Mouse (Mus musculus) testis, postnatal 14 days (tissue): ENCODE data around the gene Wipf3.

Experiments used
- DNase-seq: peaks from one replicate; pipeline ENCODE4 v3.0.0; 2021; ENCODE audit warnings: low spot score

Gene Wipf3

GRCm38 (mm10) chr6:54432191-54432590 is 2.8 kb downstream of the Wipf3 start:
- no peak for DNase-seq

DNA sequence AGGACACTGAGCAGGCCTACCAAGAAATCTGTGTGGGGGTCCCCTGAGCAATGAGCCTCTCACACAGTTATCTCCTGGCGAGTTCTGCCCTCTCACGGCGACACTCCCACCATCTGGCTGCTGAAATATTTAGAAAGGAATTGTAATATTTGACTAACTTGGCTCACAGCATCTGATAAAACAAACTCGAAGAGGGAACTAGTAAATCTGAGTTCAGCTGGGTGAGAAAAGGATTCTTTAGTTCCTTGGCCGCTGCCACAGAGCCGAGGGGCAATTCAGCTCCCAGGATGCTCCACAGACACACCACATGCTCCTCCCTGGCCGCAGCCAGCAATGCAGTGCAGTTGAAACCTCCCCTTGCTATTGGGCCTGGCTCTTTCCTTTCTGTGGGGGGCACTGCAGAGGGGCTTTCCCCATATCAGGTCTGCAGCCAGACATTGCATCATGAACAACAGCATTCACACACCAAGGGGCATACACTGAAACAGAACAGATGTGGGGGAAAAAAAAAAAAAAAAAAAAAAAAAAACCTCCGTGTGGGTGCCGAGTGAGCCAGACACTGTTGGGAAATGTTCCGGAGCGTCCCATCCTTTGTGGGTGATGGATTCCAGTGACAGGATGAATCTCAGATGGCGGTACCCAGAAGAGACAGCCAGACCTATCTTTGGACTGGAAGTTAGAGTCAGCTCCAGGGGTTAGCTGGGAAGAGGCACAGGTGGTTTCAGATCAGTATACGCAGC is 3.6 kb downstream of the Wipf3 start:
- no peak for DNase-seq

GRCm38 (mm10) chr6:54434171-54434570 is 4.8 kb downstream of the Wipf3 start:
- DNase-seq = no peak

- DNase-seq = no peak
Measured at GRCm38 (mm10) chr6:54435663-54436062, 6.3 kb downstream of the Wipf3 start.

- DNase-seq = no peak
Measured at GRCm38 (mm10) chr6:54436286-54436685, 6.9 kb downstream of the Wipf3 start.

DNA sequence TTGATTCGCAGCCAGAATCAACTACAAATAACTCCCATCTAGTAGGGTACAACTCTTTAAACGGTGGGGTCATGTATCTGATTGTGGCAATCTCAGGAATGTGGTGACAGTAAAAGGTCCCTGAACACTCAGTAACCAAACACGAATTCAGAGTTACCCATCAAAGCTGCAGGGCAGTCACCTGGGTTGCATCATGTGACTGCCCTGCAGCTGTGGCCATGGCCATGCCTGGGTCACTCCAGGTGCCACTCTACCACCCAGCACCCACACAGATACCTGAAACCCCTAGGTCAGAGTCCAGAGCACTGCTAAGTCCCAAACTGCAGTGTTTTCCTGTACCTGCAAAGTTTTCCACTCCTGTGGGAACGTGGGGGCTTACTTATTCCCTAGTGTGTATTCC is 9.1 kb downstream of the Wipf3 start:
- no peak for DNase-seq

GRCm38 (mm10) chr6:54440658-54441057 is 11.3 kb downstream of the Wipf3 start:
- DNase-seq = no peak

DNA sequence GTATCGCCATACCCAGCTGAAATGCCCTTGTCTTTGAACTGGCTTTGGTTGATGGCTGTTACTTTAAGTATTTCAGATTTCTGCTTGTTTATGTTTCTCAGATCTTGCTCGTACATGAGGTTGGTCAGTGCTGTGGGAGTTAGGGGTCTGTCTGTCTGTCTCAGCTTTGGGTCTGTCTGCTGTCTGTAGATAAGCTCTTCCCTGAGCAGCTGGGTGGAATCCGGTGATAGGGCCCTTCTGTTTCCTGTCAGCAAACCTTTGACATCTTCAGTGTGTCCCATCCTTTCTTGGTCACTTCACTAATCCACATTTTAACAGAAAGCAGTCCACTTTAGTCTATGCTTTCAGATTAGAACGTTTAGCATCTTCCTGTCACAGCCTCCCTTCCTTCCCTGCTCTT is 14.3 kb downstream of the Wipf3 start:
- DNase-seq = no peak

GRCm38 (mm10) chr6:54444086-54444485 is 14.7 kb downstream of the Wipf3 start:
- no peak for DNase-seq

DNA sequence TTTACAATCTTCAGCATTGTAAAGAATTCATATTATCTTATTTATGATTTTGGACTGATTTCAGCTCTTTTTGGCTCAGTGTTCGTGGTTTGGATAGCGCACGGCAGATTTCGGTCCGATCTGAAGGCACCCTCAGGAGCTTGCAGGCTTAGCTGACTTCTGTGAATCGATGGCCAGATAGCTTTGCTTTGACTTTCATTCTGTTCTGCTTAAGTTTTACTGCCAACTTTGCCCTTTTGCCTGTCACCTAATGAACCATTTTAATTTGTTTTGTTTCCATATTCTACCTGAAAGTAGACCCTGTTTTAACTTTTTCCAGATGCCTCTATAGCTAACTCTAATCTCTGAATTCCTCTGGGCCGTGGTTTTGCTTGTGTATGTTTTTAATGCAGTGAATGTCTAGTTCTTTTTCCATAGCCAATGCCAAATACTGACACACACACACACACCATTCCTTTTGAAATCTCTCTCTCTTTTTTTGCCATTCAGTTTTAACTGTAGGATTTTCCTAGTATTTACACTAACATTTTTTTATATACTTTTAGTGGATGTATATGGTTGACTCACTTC is 15.9 kb downstream of the Wipf3 start:
- no peak for DNase-seq

DNA sequence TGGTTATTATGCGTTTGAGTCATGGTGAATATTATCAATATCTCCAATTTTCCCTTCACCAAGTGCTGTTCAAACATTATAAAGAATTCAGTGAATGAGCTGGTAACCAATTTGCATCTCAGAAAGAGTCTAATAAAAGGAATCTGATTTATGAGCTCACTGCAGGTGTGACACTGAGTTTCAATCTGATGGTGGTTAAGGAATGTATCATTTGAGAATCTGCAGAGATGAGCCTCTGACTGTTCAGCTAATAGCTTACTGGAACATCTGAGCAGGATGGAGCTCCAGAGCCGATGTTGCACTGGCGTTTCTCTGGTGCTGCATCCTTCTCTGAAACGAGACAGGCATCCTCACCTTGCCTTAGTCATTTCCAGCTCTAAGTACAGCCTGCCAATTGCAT is 17.9 kb downstream of the Wipf3 start:
- DNase-seq = no peak

DNA sequence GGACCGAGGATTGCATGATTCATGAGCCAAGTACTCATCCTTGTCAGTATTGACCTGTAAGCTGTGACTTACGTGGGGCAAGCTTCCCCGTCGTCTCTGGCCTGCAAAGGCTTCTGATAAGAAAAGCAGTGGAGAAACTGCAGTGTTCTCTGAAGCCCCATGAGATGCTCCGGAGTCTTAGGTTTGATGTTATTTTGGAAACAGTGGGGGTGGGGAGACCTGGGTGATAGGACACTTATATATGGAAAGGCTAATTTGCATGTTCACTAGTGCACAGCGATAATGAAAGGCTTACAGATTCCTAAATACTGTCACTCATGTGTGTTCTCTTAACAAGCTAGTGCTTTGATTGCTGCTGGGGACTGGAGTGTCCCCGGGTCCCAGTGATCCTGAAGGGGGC is 30.3 kb downstream of the Wipf3 start:
- no peak for DNase-seq

GRCm38 (mm10) chr6:54460172-54460914 is 30.9 kb downstream of the Wipf3 start:
- DNase-seq = no peak

DNA sequence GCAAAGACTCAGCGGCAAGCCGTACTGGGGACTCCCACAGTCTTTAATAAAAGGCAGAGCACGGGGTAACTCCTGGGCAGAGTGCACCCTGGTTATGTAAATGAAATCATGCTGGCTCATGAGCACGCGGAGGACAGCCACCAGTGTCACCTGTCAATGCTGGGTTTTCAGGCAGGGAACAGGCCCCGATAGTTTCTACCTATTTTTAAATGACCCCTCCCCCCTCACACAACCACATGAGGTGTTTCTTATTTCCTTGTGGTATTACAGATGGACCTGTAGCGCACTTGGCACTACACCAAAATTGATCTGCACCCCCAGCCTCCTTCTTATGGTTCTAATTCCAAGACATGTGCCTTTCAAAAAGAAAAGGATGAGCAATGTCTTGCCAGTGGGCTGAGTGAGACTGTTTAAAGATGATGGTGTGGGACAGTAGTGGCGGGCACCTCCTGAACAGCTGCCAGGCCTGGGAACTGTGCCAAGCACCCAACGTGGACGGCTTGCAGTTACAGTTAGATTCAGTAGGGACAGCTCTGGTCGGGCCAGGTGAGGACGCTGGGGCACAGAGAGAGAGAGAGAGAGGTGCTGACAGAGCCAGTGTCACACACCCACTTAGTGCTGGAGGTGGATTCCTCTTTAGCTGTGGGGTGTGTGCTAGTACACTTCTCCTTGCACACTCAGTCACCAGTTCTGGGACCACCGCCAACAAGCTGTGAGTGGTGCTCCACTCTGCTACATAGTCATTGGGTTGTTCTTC is 31.7 kb downstream of the Wipf3 start:
- DNase-seq = no peak

GRCm38 (mm10) chr6:54462766-54463165 is 33.4 kb downstream of the Wipf3 start:
- no peak for DNase-seq

DNA sequence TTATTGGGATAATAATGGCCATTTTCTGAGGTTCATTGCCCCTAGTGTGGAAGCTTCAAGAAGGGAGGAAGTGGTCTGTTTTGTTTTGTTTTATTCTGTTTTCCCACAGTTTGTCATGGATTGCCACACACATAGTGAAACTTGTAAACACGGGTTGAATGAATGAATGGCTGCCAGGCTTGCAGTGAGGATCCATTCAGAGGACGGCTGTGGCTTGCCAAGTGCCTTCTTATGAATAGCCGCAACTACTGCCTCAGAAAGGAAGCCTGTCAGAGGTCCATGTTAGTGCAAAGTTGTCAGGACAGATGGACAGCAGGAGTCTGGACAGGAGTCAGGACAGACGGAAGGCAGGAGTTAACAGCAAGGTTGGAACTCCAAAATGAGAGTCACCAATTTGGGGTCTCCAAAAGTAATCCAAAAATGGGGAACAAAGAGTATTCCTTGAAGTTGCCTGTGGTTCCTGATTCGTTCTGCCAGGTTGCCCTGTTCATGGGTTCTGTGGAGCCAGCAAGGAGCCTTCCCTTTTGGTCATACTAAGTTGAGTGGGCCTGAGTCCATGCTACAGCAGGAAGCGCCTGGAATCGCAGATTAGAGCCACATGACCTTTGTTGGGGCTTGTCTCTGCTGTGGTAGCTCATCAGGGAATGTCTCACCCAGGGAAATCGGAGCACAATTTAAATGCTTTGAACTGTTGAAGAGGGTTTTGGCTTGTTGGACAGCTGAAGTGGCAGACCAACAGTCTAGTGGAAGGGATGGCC is 34.5 kb downstream of the Wipf3 start:
- DNase-seq = no peak

- DNase-seq = peak; percentile 49
Measured at GRCm38 (mm10) chr6:54464926-54465325, 35.5 kb downstream of the Wipf3 start.

DNA sequence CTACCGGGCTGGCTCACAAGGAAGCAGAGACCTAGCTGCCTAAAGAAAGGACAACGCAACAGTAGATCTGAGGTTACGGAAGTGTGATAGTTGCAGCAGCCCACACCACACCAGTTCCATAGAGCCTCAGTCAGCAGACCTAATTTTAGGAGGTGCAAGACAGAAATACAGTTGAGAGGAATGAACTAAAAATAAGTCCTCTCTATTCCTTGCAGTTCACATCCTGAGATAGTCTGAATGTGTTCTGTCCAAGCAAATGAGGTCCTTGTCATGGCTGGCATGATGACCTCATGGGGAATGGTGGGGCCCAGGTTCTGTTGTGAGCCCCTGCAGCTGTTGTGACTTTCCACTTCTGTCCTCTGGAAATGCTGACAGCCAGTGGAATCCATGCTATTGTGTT is 38.0 kb downstream of the Wipf3 start:
- no peak for DNase-seq

DNA sequence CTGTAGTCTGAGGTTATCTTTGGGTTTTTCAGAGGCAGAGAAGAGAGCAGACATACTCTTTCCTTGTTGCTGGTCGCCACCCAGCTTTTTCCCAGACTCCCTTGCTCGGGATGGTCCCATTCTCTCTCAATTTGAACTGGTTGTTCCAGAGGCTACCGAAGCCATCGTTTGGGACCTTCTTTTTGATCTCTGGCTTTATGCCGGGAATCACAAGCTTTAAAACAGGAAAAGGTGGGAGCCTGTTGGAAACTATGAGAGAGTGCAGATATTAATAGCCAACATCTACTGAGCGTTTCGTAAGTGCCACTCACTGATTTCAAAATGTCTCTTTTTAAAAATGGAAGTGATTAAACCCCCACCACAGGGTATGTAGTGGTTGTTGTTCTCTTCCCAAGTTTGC is 42.5 kb downstream of the Wipf3 start:
- no peak for DNase-seq

GRCm38 (mm10) chr6:54472846-54473715 is 43.7 kb downstream of the Wipf3 start:
- DNase-seq = no peak
